Mouse (Mus musculus) heart, postnatal 0 days (tissue): ENCODE data around the gene Set.

Experiments
- CTCF ChIP-seq: IDR thresholded peaks from 2 replicates; pipeline ENCODE4 v1.5.1; 2016; ENCODE audit warnings: antibody characterized with exemption, control low read depth, low read depth
- EP300 ChIP-seq: IDR thresholded peaks from 2 replicates; pipeline ENCODE4 v1.6.1; 2016; ENCODE audit warnings: antibody characterized with exemption, low read depth

DNA sequence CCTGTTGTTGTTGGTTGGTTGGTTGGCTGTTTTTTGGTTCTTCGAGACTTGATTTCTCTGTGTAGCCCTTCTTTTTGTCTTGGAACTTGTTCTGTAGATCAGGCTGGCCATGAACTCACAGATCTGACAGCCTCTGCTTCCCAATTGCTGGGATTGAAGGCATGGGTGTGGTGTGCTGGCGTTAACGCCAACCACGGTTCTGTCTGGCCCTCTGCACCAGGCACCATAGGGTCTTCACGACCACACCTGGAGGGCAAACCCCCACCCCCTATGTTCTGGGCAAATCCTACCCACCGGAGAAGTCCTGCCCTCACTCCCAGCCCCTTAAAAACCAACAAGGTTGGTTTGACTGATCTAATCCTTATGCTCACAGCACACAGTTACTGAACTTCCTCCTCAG lies 19.8 kb downstream of the Set start:
- TF ChIP-seq CTCF = no peak
- TF ChIP-seq EP300 = no peak
